Mouse (Mus musculus): ENCODE measurements around the gene Oscar.

DNA sequence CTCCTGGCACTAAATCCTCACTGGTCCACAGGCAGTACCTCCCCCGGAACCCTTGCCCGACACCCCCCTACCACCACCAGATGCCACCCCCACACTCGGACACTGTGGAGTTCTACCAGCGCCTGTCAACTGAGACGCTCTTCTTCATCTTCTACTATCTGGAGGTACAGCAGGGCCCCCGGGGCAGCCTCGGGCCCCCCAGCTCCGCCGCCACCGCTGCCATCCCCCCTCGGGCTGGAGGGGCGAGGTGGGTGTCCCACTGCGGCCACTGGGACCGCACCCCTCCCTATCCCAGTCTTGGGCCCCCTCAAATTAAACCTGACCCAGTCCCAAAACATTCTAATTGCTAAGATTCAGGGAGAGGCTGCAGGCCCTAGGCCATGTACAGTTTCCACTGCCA is 42.6 kb upstream of the Oscar start:
- TF ChIP-seq CTCF (IDR thresholded peaks at IDR 0.05) (no peak), EP300 (IDR thresholded peaks at IDR 0.05) (no peak)
